Mouse (Mus musculus): ENCODE measurements around the gene Ube2l6. TPM values are rescaled to one million over a fixed set of nuclear protein-coding genes. Genes with fewer than 3 reads are reported as not detected.

Gene Ube2l6
- 288 and 372 TPM in 2 replicates for polyA plus RNA-seq (2012; rRNA removed)

DNA sequence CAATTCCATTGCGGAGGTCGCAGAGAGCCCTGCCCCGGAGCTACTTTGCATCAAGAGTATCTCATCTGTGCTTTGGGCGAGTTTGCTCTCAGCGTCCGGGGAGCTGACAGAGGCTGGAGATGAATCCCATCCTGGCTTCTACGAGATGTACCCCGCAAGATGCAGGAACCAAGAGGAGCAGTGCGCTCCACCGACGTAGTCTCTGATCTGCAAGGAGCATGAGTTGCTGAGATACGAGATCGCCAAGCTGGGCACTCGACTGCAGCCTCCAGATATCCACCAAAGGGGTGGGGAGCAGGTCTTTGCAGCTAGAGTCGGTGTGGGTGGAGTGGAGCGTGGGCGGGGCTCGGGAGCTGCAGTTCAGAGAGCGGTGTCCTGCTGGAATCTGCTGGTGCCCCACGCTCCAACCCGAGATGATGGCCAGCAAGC lies at the start of gene Ube2l6:
Gene Ube2l6 (plus strand): TSS at position 336 of the 429 bp plus-strand sequence.

DNA sequence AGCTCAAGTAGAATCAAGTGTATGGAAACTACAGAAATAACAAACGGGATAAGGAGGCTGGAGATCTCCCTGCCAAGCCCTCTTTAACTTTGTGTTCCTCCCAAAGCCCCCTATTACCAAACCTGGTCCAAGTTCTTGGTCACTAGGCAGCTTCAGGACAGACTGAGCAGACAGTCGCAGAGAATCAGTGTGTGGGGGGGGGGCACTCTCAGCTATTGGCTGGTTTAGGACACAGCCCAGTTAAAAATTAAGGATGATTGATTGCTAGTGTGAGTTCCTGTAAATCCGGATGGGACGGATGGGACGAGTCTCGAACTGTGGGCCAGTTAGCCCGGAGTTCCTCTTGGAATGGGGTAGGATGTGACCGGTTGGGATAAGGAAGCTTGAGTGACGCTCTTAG lies 23.4 kb upstream of the Ube2l6 start, which contains the start of gene Serping1:
Gene Serping1 (minus strand): TSS at position 204 of the 400 bp plus-strand sequence.

DNA sequence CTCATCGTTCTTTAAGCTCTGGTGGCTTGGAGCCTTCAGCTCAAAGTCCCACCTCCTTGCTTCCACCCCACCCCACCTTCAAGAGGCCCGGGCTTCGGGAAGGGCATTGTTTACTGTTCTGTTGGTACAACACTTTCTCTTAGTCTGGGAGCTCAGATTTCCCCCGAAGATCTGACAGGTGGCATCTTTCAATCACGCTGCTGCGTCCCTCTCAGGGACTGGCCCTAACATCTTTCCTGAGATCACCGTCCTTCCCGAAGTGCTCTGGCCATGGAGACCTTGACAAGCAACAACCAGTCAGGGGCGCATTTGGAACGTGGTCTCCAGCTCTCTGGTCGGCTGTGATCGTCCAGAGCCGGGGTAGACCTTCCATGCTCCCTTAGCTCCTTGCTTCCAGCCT lies 23.9 kb downstream of the Ube2l6 start, which contains the start of gene Smtnl1:
Gene Smtnl1 (minus strand): TSS at position 101 of the 400 bp plus-strand sequence.

DNA sequence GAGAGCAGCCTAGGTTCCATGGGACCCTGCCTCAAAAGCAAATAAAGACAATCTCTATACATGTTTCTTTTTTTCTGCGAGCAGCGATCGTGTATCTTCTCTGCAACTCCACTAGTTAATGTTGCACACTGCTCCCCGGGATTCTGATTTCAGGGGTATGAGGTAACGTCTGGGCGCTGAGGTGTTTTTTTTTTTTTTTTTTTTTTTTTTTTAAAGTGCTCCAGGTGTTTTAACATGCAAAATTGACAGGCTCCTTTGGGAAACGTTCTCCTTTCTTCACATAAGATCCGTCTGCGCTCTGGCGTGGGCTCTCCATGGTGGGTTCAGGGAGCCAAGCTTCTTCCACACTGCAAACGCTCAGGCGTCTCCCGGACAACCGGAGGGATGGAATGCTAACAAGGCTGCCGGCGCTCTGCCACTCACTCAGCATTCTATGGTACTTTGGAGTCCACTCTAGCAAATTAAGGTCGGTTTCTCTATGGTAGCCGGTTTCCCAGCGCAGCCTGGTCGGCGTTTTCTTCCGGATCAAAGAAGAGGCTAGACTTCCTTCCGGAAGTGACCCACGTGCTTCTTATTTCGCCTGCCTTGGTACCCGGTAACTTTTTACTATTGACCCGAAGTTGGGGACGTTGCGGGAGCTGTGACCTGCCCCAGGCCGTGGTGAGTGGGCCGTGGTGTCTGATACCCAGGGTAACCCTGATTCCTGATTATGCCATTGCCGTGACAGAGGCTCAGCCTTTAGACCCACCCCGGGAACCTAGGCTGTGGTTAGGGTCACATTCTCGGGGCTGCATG lies 28.1 kb downstream of the Ube2l6 start, which contains the start of gene Timm10:
Gene Timm10 (plus strand): TSS at position 510 of the 795 bp plus-strand sequence.

DNA sequence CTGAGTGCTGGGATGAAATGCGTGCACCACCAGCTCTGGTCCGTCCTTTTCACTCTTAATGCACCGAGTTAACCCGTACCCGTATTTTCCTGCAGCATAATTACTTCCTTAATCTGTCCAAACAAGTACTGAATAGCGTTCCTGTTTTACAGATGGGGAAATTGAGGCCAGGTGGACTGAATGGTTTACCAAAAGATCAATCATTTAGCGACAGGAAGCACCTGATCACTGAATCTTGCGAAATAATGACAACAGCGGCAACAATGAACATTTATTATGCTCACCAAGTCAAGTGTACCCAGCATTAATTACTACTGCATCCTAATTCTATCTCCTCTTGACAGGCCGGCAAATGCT lies 39.9 kb downstream of the Ube2l6 start, which contains the start of gene Slc43a1:
Gene Slc43a1 (plus strand): TSS at position 258 of the 357 bp plus-strand sequence.

Other genes with a start within 250 kb of the Ube2l6 start
- gene Ctnnd1, start 148.1 kb upstream of the Ube2l6 start, polyA plus RNA-seq (2012; rRNA removed), result 17.6 and 18.0 TPM in 2 replicates
- gene Btbd18, start 139.7 kb upstream of the Ube2l6 start, polyA plus RNA-seq (2012; rRNA removed), result 0.01 TPM in 1 of 2 replicates, not detected in the other
- 82.1 and 90.7 TPM in 2 replicates for gene Selenoh, start 128.1 kb upstream of the Ube2l6 start, polyA plus RNA-seq (2012; rRNA removed)
- not detected in 2 replicates for gene Gm28635, start 120.8 kb upstream of the Ube2l6 start, polyA plus RNA-seq (2012; rRNA removed)
- 13.3 and 14.8 TPM in 2 replicates for gene Med19, start 120.4 kb upstream of the Ube2l6 start, polyA plus RNA-seq (2012; rRNA removed)
- gene Tmx2, start 119.7 kb upstream of the Ube2l6 start, polyA plus RNA-seq (2012; rRNA removed), result 22.9 and 29.3 TPM in 2 replicates
- 15.8 and 19.0 TPM in 2 replicates for gene Zdhhc5, start 83.6 kb upstream of the Ube2l6 start, polyA plus RNA-seq (2012; rRNA removed)
- gene Clp1, start 71.5 kb upstream of the Ube2l6 start, polyA plus RNA-seq (2012; rRNA removed), result 26.3 and 32.3 TPM in 2 replicates
- gene Ypel4, start 64.8 kb upstream of the Ube2l6 start, polyA plus RNA-seq (2012; rRNA removed), result 120 and 145 TPM in 2 replicates
- 1.9 and 2.2 TPM in 2 replicates for gene Gm19426, start 55.2 kb upstream of the Ube2l6 start, polyA plus RNA-seq (2012; rRNA removed)
- gene Serping1, start 23.4 kb upstream of the Ube2l6 start, polyA plus RNA-seq (2012; rRNA removed), result 26.7 and 32.2 TPM in 2 replicates
- gene Smtnl1, start 23.8 kb downstream of the Ube2l6 start, polyA plus RNA-seq (2012; rRNA removed), result 0.24 and 0.31 TPM in 2 replicates
- 49.6 and 50.0 TPM in 2 replicates for gene Timm10, start 28.2 kb downstream of the Ube2l6 start, polyA plus RNA-seq (2012; rRNA removed)
- 118 and 156 TPM in 2 replicates for gene Slc43a1, start 40.0 kb downstream of the Ube2l6 start, polyA plus RNA-seq (2012; rRNA removed)
- gene Rtn4rl2, start 87.9 kb downstream of the Ube2l6 start, polyA plus RNA-seq (2012; rRNA removed), result 0.03 and 0.10 TPM in 2 replicates
- gene Slc43a3, start 137.8 kb downstream of the Ube2l6 start, polyA plus RNA-seq (2012; rRNA removed), result 139 and 165 TPM in 2 replicates
- gene Prg2, start 181.6 kb downstream of the Ube2l6 start, polyA plus RNA-seq (2012; rRNA removed), result 61.1 and 78.0 TPM in 2 replicates
- gene Prg3, start 189.4 kb downstream of the Ube2l6 start, polyA plus RNA-seq (2012; rRNA removed), result 4.4 and 5.6 TPM in 2 replicates
- 124 and 132 TPM in 2 replicates for gene Ssrp1, start 238.4 kb downstream of the Ube2l6 start, polyA plus RNA-seq (2012; rRNA removed)
- 0.23 and 0.31 TPM in 2 replicates for gene P2rx3, start 238.6 kb downstream of the Ube2l6 start, polyA plus RNA-seq (2012; rRNA removed)
- 2.8 and 3.6 TPM in 2 replicates for gene Tnks1bp1, start 249.2 kb downstream of the Ube2l6 start, polyA plus RNA-seq (2012; rRNA removed)

All from liver, embryonic 14 days (tissue).